ENCODE assay signal across 27 mouse cellular contexts in the genomic region with DNA sequence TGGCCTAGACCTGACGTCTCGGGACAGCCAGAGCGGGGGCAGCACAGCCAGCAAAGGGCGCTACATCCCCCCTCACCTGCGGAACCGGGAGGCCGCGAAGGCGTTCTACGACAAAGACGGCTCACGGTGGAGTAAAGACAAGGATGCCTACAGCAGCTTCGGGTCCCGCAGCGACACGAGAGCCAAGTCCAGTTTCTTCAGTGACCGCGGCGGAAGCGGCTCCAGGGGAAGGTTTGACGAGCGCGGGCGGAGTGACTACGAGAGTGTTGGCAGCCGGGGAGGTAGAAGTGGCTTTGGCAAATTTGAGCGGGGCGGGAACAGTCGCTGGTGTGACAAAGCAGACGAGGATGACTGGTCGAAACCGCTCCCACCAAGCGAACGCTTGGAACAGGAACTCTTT. TPM values are rescaled to one million over a fixed set of nuclear protein-coding genes. Genes with fewer than 3 reads are reported as not detected.
A peak's percentile ranks its signal among the peaks of the same experiment; 100 is the strongest.
DNase-seq lines count a peak whose midpoint lies in the region; ATAC-seq lines count a peak whose summit lies in the region.
"Had no signal": no experiment of that assay in that cellular context is flagged by ENCODE, and none has a peak within 500 bp of the region (broad histone marks: within the 10 kb centered on the region; RNA-seq: fewer than 3 reads in every experiment).

No protein-coding gene starts in this region.

- H3K36me3 ChIP-seq in heart, embryonic 16.5 days (ENCODE audit: control insufficient read depth, insufficient read depth), result no peaks in the 10 kb centered on the region
- H3K36me3 ChIP-seq: embryonic facial prominence, embryonic 15.5 days; hindbrain, embryonic 13.5 days had no signal

- H3K4me2 ChIP-seq in heart, embryonic 16.5 days (ENCODE audit: low read depth, low read length), result peak overlapping the region; percentile 29; the same call in 1 of the 2 replicates
- H3K4me2 ChIP-seq: embryonic facial prominence, embryonic 15.5 days; hindbrain, embryonic 13.5 days had no signal

- no peaks in the 10 kb centered on the region for H3K27me3 ChIP-seq in heart, embryonic 16.5 days (ENCODE audit: control insufficient read depth, insufficient read depth, low read length)
- H3K27me3 ChIP-seq: embryonic facial prominence, embryonic 15.5 days; hindbrain, embryonic 13.5 days had no signal

- ATAC-seq in heart, embryonic 16.5 days (replicated peaks; ENCODE audit: extremely low read depth, insufficient read depth, low FRiP score), result no peak
- ATAC-seq: CD4-positive, CD25-positive, alpha-beta regulatory T cell, adult 4 months; forebrain, embryonic 14.5 days; hindbrain, postnatal 0 days had no signal

- peak; percentile 85 for DNase-seq in heart, adult 11 months
- no peak for DNase-seq in heart, adult 8-10 months (ENCODE audit: low spot score)
- DNase-seq in heart, adult 18-20 months, result no peak
- peak; percentile 58 for DNase-seq in ES-CJ7 (ENCODE audit: low read depth, low spot score)
- DNase-seq in ZHBTc4 (ENCODE audit: low read depth, low spot score), result peak; percentile 70
- DNase-seq in ovary, postnatal 14 days (ENCODE audit: low spot score), result no peak
- DNase-seq in adipocyte (ENCODE audit: low spot score), result no peak
- DNase-seq: adrenal gland, adult 8-10 months; adrenal gland, postnatal 36 days; B cell, adult 2 months; cerebellum, adult 2 months; cerebellum, postnatal 10 days; embryo, embryonic 11 days; gastrocnemius, adult 2 months; gastrocnemius, postnatal 25 days; kidney, adult 11 months had no signal

- 86% methylated on average over 34 of the region's 34 CpGs for WGBS in heart, embryonic 16.5 days

- H3K4me1 ChIP-seq in heart, embryonic 16.5 days (ENCODE audit: control insufficient read depth, insufficient read depth, low read length), result no peaks in the 10 kb centered on the region
- H3K4me1 ChIP-seq: embryonic facial prominence, embryonic 15.5 days; forebrain, embryonic 10.5 days; hindbrain, embryonic 13.5 days had no signal

- H3K27ac ChIP-seq in heart, embryonic 16.5 days (ENCODE audit: low read length), result no peak overlapping the region
- H3K27ac ChIP-seq: embryonic facial prominence, embryonic 15.5 days; forebrain, embryonic 10.5 days; gastrocnemius, adult 2 months; hindbrain, embryonic 13.5 days; hindbrain, postnatal 0 days had no signal

- no peak overlapping the region for H3K4me3 ChIP-seq in heart, embryonic 16.5 days (ENCODE audit: low read length)
- H3K4me3 ChIP-seq: embryonic facial prominence, embryonic 15.5 days; erythroblast, embryonic 14.5 days; forebrain, embryonic 10.5 days; gastrocnemius, adult 2 months; hindbrain, embryonic 13.5 days had no signal

- H3K9ac ChIP-seq in heart, embryonic 16.5 days (ENCODE audit: low read length), result no peak overlapping the region
- H3K9ac ChIP-seq: embryonic facial prominence, embryonic 15.5 days; hindbrain, embryonic 13.5 days had no signal

- H3K9me3 ChIP-seq in heart, embryonic 16.5 days (replicated peaks; ENCODE audit: control insufficient read depth, low read length), result peaks cover 28% of the 10 kb centered on the region

RNA-seq across cellular contexts. Expression of a gene that starts 0.7 kb away (rescaled TPM):
- total RNA-seq in heart, adult 8-10 months (2022), result not detected
- 0.19 and 0.20 TPM in 2 replicates for polyA plus RNA-seq in heart, embryonic 16.5 days (2015; fragmentation: Nextera tagmentation; extraction: Ambion mirVana)
- under 1 TPM in 1 of 2 experiments, not detected in 1; 0.08 TPM for total RNA-seq in heart, adult 18-20 months (2021)
- total RNA-seq: adrenal gland, adult 8-10 months; adrenal gland, postnatal 36 days; gastrocnemius, adult 2 months; gastrocnemius, postnatal 25 days; granulocyte monocyte progenitor cell, adult 5-6 weeks; hindbrain, postnatal 0 days; MEL had no signal
- polyA plus RNA-seq: CD4-positive, CD25-positive, alpha-beta regulatory T cell, adult 4 months; embryonic facial prominence, embryonic 11.5 days; erythroblast, embryonic 14.5 days; forebrain, embryonic 10.5 days; hindbrain, postnatal 0 days had no signal

Comparison
In these comparisons a context has a peak if more than half of its experiments do, and no peak if none do; other contexts are left out.
1. DNase-seq: peak in heart, adult 11 months (single experiment), ES-CJ7 (single experiment) and ZHBTc4 (single experiment); none in heart, adult 8-10 months (single experiment), heart, adult 18-20 months (0 of 2), ovary, postnatal 14 days (single experiment) and adipocyte (single experiment).